Mouse (Mus musculus): Measurements from ENCODE around the gene Rere. TPM values are rescaled to one million over a fixed set of nuclear protein-coding genes. Genes with fewer than 3 reads are reported as not detected.

Rere gene
- total RNA-seq, 2 experiments from 2014 or later, result 37.8 to 51.5 TPM

GRCm38 (mm10) chr4:150450081-150450691, 168.7 kb downstream of the Rere start:
- intact Hi-C loops (cut with DNase I), result no loop called here
- no peak for DNase-seq (ENCODE audit: low spot score)

DNA sequence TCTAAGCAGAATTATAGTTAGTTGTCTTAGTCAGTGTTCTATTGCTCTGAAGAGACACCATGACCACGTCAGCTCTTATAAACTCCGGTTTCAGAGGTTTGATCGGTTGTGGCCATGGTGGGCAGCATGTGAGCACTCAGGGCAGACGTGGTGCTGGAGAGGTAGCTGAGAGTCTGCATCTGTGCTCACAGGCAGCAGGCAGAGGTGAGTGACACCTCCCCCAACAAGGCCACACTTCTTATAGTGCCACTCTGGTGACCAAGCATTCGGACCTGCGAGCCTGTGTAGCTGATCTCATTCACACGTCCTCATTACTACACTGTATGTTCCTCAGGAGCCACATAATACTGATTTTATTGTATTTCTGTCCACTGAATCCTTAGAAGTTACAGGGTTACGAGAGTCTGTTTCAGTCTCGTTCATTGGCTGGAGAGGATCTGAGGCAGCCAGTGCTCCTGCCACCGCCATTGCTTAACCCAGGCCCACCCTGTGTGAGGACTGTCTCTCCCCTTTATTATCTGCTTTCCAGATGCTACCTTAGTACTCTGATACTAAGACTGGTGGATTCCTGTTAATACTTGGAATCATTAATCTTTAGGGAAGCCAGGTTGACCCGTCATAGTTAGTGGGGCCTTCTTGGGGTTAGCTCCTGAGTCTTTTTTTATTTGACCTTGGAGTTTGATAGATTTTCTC, 170.9 kb downstream of the Rere start:
- no peak for DNase-seq (ENCODE audit: low spot score)
- intact Hi-C loops (cut with DNase I), result no loop called here

GRCm38 (mm10) chr4:150454571-150455306, 173.3 kb downstream of the Rere start:
- intact Hi-C loops (cut with DNase I), result no loop called here
- DNase-seq (ENCODE audit: low spot score), result no peak

DNA sequence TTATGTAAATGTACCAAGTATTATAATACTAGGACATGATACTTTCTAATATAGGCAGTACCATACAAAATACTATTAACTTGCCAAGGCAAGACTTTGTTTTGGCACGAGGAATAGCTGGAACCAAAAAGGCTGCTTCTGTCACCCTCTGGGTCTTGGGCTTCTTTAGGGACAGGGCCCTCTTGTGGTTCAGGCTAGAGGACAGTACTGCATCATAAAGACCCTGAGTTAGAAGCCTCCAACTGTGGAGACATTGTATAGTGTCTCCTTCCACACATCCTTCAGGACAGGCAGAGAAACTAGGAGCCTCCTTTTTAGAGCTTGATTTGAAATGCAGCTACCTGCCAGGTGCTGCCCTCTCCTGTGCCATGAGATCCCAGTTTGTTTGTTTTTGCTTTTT, 174.3 kb downstream of the Rere start:
- no peak for DNase-seq (ENCODE audit: low spot score)
- intact Hi-C loops (cut with DNase I), result no loop called here

- intact Hi-C loops (cut with DNase I), result no loop called here
- DNase-seq (ENCODE audit: low spot score), result no peak
Measured at GRCm38 (mm10) chr4:150456452-150456851, 175.0 kb downstream of the Rere start.

- intact Hi-C loops (cut with DNase I), result no loop called here
- no peak for DNase-seq (ENCODE audit: low spot score)
Measured at GRCm38 (mm10) chr4:150456886-150457285, 175.4 kb downstream of the Rere start.

DNA sequence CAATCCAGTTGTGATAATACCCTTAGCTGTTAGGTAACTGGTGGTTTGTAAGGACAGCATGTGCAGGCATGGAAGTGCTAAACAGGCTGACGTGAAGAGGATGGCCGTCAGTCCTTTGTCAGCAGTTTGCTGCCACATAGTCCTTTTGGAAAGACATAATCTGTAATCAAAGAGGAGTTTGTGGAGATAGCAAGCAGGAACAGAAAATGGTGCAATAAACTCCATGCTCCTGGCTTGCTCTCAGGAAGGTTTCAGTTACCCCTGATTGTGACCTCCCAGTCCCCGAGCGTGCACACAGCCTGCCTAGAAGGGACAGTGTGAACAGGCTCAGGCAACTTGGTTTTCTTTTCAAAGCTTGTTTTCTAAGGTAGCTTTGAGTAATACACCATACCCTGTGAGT, 175.9 kb downstream of the Rere start:
- intact Hi-C loops (cut with DNase I), result no loop called here
- DNase-seq (ENCODE audit: low spot score), result no peak

DNA sequence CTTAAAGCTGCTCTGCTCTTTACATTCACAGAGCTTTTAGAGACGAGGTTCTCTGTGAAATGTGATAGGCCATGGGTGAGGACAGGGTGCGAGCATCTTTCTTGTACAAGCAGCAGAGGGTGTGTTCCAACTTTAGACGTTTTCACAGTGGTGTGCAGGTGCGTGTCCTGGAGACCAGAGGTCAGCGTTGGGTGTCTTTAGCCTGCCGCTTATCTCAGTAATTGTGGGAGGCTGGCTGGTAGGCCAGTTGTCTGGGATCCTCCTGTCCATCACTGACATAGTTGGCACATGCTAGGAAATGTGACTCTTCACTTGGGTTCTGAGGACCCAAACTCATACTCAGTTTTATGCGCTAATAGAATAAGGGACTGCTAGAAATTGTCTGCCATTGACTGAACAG, 176.3 kb downstream of the Rere start:
- no peak for DNase-seq (ENCODE audit: low spot score)
- intact Hi-C loops (cut with DNase I), result no loop called here

- DNase-seq (ENCODE audit: low spot score), result no peak
- intact Hi-C loops (cut with DNase I), result no loop called here
Measured at GRCm38 (mm10) chr4:150459022-150459794, 177.8 kb downstream of the Rere start.

DNA sequence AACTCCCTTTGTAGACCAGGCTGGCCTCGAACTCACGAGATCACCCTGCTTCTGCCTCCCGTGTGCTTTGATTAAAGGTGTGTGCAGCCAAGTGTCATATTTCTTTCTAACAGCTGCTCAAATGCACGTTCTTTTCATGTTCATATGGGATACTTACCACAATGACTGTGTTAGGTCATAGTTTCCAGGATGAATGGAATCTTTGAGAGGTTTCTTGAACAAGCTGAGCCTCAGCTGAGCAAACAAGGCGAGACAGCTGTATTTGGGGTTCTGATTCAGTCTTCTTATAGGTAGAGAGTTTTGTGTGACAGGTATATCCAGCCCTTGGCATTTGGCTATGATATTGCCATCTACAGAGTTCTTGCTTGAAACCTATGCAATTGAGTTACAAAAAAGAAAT, 179.0 kb downstream of the Rere start:
- DNase-seq (ENCODE audit: low spot score), result no peak
- intact Hi-C loops (cut with DNase I), result no loop called here

DNA sequence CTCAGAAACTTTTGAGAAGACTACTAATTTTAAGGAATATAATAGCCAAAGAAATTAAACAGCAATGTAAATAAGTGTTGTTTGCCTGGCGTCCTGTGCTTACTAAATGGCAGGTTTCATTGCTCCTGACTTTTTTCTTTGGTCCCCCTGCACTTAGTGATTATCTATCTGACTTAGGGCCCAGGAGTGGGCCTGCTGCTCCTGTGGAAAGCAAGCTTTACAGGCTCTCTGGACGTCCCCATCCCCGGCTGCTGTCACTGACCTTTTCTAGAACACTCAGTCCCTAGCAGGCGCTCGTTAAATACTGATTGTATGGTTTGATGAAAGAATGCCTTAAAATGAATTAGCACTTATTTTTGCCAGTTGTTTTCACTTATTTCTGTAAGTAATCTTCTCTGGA, 179.6 kb downstream of the Rere start:
- intact Hi-C loops (cut with DNase I), result no loop called here
- no peak for DNase-seq (ENCODE audit: low spot score)

GRCm38 (mm10) chr4:150461427-150462189, 180.2 kb downstream of the Rere start:
- intact Hi-C loops (cut with DNase I), result no loop called here

GRCm38 (mm10) chr4:150462367-150462766, 180.9 kb downstream of the Rere start:
- intact Hi-C loops (cut with DNase I), result no loop called here
- DNase-seq (ENCODE audit: low spot score), result peak; percentile 28

More at GRCm38 (mm10) chr4:150461427-150462189, 180.2 kb downstream of the Rere start:
- DNase-seq (ENCODE audit: low spot score), result no peak

- peak; percentile 17 for DNase-seq (ENCODE audit: low spot score)
- intact Hi-C loops (cut with DNase I), result loop anchor here (1.0 to 2.0 kb wide), 2 partner anchors 118 to 209 kb away; no protein-coding TSS in a partner anchor
Measured at GRCm38 (mm10) chr4:150465759-150466158, 184.3 kb downstream of the Rere start.

- no peak for DNase-seq (ENCODE audit: low spot score)
- intact Hi-C loops (cut with DNase I), result no loop called here
Measured at GRCm38 (mm10) chr4:150469274-150469673, 187.8 kb downstream of the Rere start.

GRCm38 (mm10) chr4:150470674-150471328, 189.4 kb downstream of the Rere start:
- intact Hi-C loops (cut with DNase I), result no loop called here
- no peak for DNase-seq (ENCODE audit: low spot score)

DNA sequence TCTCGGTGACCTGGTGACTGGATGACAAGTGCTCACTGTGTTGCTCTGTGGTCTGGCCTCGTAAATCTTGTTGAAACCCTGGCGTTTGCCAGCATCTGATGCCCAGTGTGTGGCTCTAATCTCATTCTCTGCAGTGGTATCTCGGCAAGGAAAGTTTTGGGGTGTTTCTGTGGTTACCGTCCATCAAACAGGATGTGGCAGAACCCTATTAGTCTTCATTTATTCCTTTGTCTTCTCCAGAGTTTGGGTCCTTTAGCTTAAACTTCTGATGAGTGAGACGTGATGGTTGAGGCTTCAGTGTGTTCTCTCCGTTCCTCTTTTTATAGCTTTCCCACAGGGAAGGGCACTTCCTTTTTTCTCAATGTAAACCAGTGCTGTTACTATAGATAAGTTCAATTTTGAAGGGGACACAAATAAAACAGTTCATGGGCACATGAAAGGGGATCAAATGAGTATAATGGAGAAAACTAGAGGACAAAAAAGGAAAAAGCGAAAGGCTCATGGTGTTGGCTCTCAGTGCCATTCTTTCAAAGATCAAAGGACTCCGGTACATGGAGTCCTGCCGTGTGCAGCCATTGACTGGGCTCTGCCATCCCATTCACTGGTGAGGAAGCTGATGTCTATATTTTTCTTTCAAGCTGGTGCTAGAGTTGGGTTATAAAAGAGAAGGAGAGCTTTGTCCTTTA, 191.4 kb downstream of the Rere start:
- DNase-seq (ENCODE audit: low spot score), result no peak
- intact Hi-C loops (cut with DNase I), result no loop called here

- intact Hi-C loops (cut with DNase I), result no loop called here
- no peak for DNase-seq (ENCODE audit: low spot score)
Measured at GRCm38 (mm10) chr4:150473437-150474070, 192.1 kb downstream of the Rere start.
